ENCODE assay signal across 9 mouse cellular contexts in genomic region chr9:43262390-43262789, GRCm38 (mm10). TPM values are rescaled to one million over a fixed set of nuclear protein-coding genes. Genes with fewer than 3 reads are reported as not detected.
A peak's percentile ranks its signal among the peaks of the same experiment; 100 is the strongest.
DNase-seq lines count a peak whose midpoint lies in the region; ATAC-seq lines count a peak whose summit lies in the region.
"Had no signal": no experiment of that assay in that cellular context is flagged by ENCODE, and none has a peak within 500 bp of the region (broad histone marks: within the 10 kb centered on the region; RNA-seq: fewer than 3 reads in every experiment).

No protein-coding gene starts in this region.

- peaks cover 39% of the 10 kb centered on the region for H3K4me1 ChIP-seq in kidney, embryonic 14.5 days (ENCODE audit: control insufficient read depth, insufficient read depth, low read length)
- peaks cover 57% of the 10 kb centered on the region for H3K4me1 ChIP-seq in embryonic facial prominence, embryonic 12.5 days
- H3K4me1 ChIP-seq in kidney, embryonic 16.5 days (ENCODE audit: insufficient read depth, low read length): peaks cover 40% of the 10 kb centered on the region
- H3K4me1 ChIP-seq in neural tube, embryonic 15.5 days: peaks cover 10% of the 10 kb centered on the region

- H3K4me3 ChIP-seq in kidney, embryonic 14.5 days (ENCODE audit: low read length): no peak overlapping the region
- H3K4me3 ChIP-seq in embryonic facial prominence, embryonic 12.5 days: no peak overlapping the region
- no peak overlapping the region for H3K4me3 ChIP-seq in kidney, embryonic 16.5 days (ENCODE audit: low read length)
- H3K4me3 ChIP-seq in neural tube, embryonic 15.5 days (replicated peaks): no peak overlapping the region
- H3K4me3 ChIP-seq: midbrain, embryonic 12.5 days had no signal

- H3K9me3 ChIP-seq in kidney, embryonic 14.5 days (ENCODE audit: control insufficient read depth, low read length): no peaks in the 10 kb centered on the region
- no peaks in the 10 kb centered on the region for H3K9me3 ChIP-seq in embryonic facial prominence, embryonic 12.5 days
- H3K9me3 ChIP-seq in kidney, embryonic 16.5 days (ENCODE audit: low read length): no peaks in the 10 kb centered on the region
- no peaks in the 10 kb centered on the region for H3K9me3 ChIP-seq in neural tube, embryonic 15.5 days (replicated peaks)
- H3K9me3 ChIP-seq: midbrain, embryonic 12.5 days had no signal

- peak overlapping the region; percentile 89 for H3K27ac ChIP-seq in kidney, embryonic 14.5 days (ENCODE audit: low read depth, low read length)
- peak overlapping the region; percentile 97 for H3K27ac ChIP-seq in embryonic facial prominence, embryonic 12.5 days
- H3K27ac ChIP-seq in kidney, embryonic 16.5 days (ENCODE audit: low read length): peak overlapping the region; percentile 87
- peak overlapping the region; percentile 51; the same call in 1 of the 2 replicates for H3K27ac ChIP-seq in neural tube, embryonic 15.5 days (replicated peaks)
- H3K27ac ChIP-seq: midbrain, embryonic 12.5 days had no signal

- no peak for DNase-seq in kidney, adult 8-10 months
- DNase-seq: layer of hippocampus, postnatal 36 days had no signal

- 34% methylated on average over 4 of the region's 4 CpGs for WGBS in kidney, embryonic 14.5 days
- WGBS in embryonic facial prominence, embryonic 12.5 days: 46% methylated on average over 4 of the region's 4 CpGs
- WGBS in kidney, embryonic 16.5 days: 48% methylated on average over 4 of the region's 4 CpGs
- WGBS in neural tube, embryonic 15.5 days: 60% methylated on average over 4 of the region's 4 CpGs

- H3K9ac ChIP-seq in kidney, embryonic 14.5 days (ENCODE audit: low read depth, low read length): no peak overlapping the region
- H3K9ac ChIP-seq in embryonic facial prominence, embryonic 12.5 days: no peak overlapping the region
- 0 out of 2 replicates have a peak overlapping the region, but pooled peaks have one; percentile 22 for H3K9ac ChIP-seq in kidney, embryonic 16.5 days (replicated peaks; ENCODE audit: low read length)
- no peak overlapping the region for H3K9ac ChIP-seq in neural tube, embryonic 15.5 days (replicated peaks)
- H3K9ac ChIP-seq: midbrain, embryonic 12.5 days had no signal

- no peak overlapping the region for H3K4me2 ChIP-seq in kidney, embryonic 14.5 days (replicated peaks; ENCODE audit: low read depth, low read length)
- no peak overlapping the region for H3K4me2 ChIP-seq in embryonic facial prominence, embryonic 12.5 days (replicated peaks)
- no peak overlapping the region for H3K4me2 ChIP-seq in kidney, embryonic 16.5 days (replicated peaks; ENCODE audit: low read depth, low read length)
- no peak overlapping the region for H3K4me2 ChIP-seq in neural tube, embryonic 15.5 days
- H3K4me2 ChIP-seq: midbrain, embryonic 12.5 days had no signal

- 0 out of 2 replicates have a peak, but pooled peaks have one; percentile 4 for ATAC-seq in kidney, embryonic 14.5 days (ENCODE audit: low FRiP score, low TSS enrichment)
- peak; percentile 10; the same call in 1 of the 2 replicates for ATAC-seq in embryonic facial prominence, embryonic 12.5 days (ENCODE audit: insufficient number of reproducible peaks, insufficient read depth, low FRiP score, low TSS enrichment)
- ATAC-seq in kidney, embryonic 16.5 days (ENCODE audit: low FRiP score, low TSS enrichment): no peak
- ATAC-seq in neural tube, embryonic 15.5 days (ENCODE audit: low FRiP score): no peak
- no peak for ATAC-seq in CD4-positive, CD25-positive, alpha-beta regulatory T cell, adult 4 months
- ATAC-seq in megakaryocyte, adult 5-6 weeks (ENCODE audit: poor library complexity, severe bottlenecking): no peak

- H3K27me3 ChIP-seq in kidney, embryonic 14.5 days (ENCODE audit: control insufficient read depth, insufficient read depth, low read length): no peaks in the 10 kb centered on the region
- no peaks in the 10 kb centered on the region for H3K27me3 ChIP-seq in embryonic facial prominence, embryonic 12.5 days
- H3K27me3 ChIP-seq in kidney, embryonic 16.5 days (ENCODE audit: insufficient read depth, low read length): no peaks in the 10 kb centered on the region
- peaks cover 8% of the 10 kb centered on the region; the same call in 1 of the 2 replicates for H3K27me3 ChIP-seq in neural tube, embryonic 15.5 days (replicated peaks)

- no peaks in the 10 kb centered on the region for H3K36me3 ChIP-seq in kidney, embryonic 14.5 days (ENCODE audit: control insufficient read depth, insufficient read depth, low read length)
- H3K36me3 ChIP-seq in embryonic facial prominence, embryonic 12.5 days: no peaks in the 10 kb centered on the region
- H3K36me3 ChIP-seq in kidney, embryonic 16.5 days (ENCODE audit: insufficient read depth, low read length): no peaks in the 10 kb centered on the region
- no peaks in the 10 kb centered on the region for H3K36me3 ChIP-seq in neural tube, embryonic 15.5 days
- H3K36me3 ChIP-seq: midbrain, embryonic 12.5 days had no signal

RNA-seq across cellular contexts. Expression of gene Oaf, which starts 22.7 kb away (rescaled TPM):
- 88.5 and 88.9 TPM in 2 replicates for polyA plus RNA-seq in kidney, embryonic 14.5 days (2014; fragmentation: Nextera tagmentation; extraction: Ambion mirVana)
- polyA plus RNA-seq in embryonic facial prominence, embryonic 12.5 days (2016; fragmentation: Nextera tagmentation; extraction: Ambion mirVana): 89.3 and 106 TPM in 2 replicates
- polyA plus RNA-seq in kidney, embryonic 16.5 days (2015; fragmentation: Nextera tagmentation; extraction: Ambion mirVana): 46.6 and 63.8 TPM in 2 replicates
- polyA plus RNA-seq in neural tube, embryonic 15.5 days (2015; fragmentation: Nextera tagmentation; extraction: Ambion mirVana): 9.4 and 16.3 TPM in 2 replicates
- under 1 TPM in 1 of 2 experiments, not detected in 1; 0.12 TPM for polyA plus RNA-seq in CD4-positive, CD25-positive, alpha-beta regulatory T cell, adult 4 months (2017; shearing (Covaris generic))
- 7.0 and 7.2 TPM in 2 replicates for total RNA-seq in megakaryocyte, adult 5-6 weeks (2015)
- total RNA-seq in megakaryocyte, adult 5-6 weeks (2017): 3.2 and 3.7 TPM in 2 replicates

RNA-seq across cellular contexts. Expression of gene Trim29, which starts 48.3 kb away (rescaled TPM):
- polyA plus RNA-seq in kidney, embryonic 14.5 days (2014; fragmentation: Nextera tagmentation; extraction: Ambion mirVana): 0.31 and 0.50 TPM in 2 replicates
- polyA plus RNA-seq in embryonic facial prominence, embryonic 12.5 days (2016; fragmentation: Nextera tagmentation; extraction: Ambion mirVana): 12.3 and 12.9 TPM in 2 replicates
- polyA plus RNA-seq in kidney, embryonic 16.5 days (2015; fragmentation: Nextera tagmentation; extraction: Ambion mirVana): 1.1 and 2.0 TPM in 2 replicates
- polyA plus RNA-seq in neural tube, embryonic 15.5 days (2015; fragmentation: Nextera tagmentation; extraction: Ambion mirVana): 0.18 and 14.8 TPM in 2 replicates
- not detected for polyA plus RNA-seq in CD4-positive, CD25-positive, alpha-beta regulatory T cell, adult 4 months (2017; shearing (Covaris generic))
- total RNA-seq in megakaryocyte, adult 5-6 weeks (2015): not detected in 2 replicates
- not detected in 2 replicates for total RNA-seq in megakaryocyte, adult 5-6 weeks (2017)

RNA-seq across cellular contexts. Expression of gene Pou2f3, which starts 52.2 kb away (rescaled TPM):
- 0.11 TPM in 1 of 2 replicates, not detected in the other for polyA plus RNA-seq in kidney, embryonic 14.5 days (2014; fragmentation: Nextera tagmentation; extraction: Ambion mirVana)
- polyA plus RNA-seq in embryonic facial prominence, embryonic 12.5 days (2016; fragmentation: Nextera tagmentation; extraction: Ambion mirVana): 0.18 TPM in 1 of 2 replicates, not detected in the other
- polyA plus RNA-seq in kidney, embryonic 16.5 days (2015; fragmentation: Nextera tagmentation; extraction: Ambion mirVana): 0.15 and 0.18 TPM in 2 replicates
- 0.47 TPM in 1 of 2 replicates, not detected in the other for polyA plus RNA-seq in neural tube, embryonic 15.5 days (2015; fragmentation: Nextera tagmentation; extraction: Ambion mirVana)
- not detected for polyA plus RNA-seq in CD4-positive, CD25-positive, alpha-beta regulatory T cell, adult 4 months (2017; shearing (Covaris generic))
- total RNA-seq in megakaryocyte, adult 5-6 weeks (2015): not detected in 2 replicates
- total RNA-seq in megakaryocyte, adult 5-6 weeks (2017): not detected in 2 replicates
- polyA plus RNA-seq: midbrain, embryonic 12.5 days had no signal

Comparison
In these comparisons a context has a peak if more than half of its experiments do, and no peak if none do; other contexts are left out.
1. ATAC-seq: peak in kidney, embryonic 14.5 days (single experiment) and embryonic facial prominence, embryonic 12.5 days (single experiment); none in kidney, embryonic 16.5 days (single experiment), neural tube, embryonic 15.5 days (single experiment), CD4-positive, CD25-positive, alpha-beta regulatory T cell, adult 4 months (single experiment) and megakaryocyte, adult 5-6 weeks (single experiment).
2. Peak in every context shown above with its lines, with median percentiles within 50 percentile points of each other: H3K27ac ChIP-seq.